Mouse (Mus musculus) embryonic facial prominence, embryonic 10.5 days (tissue): ENCODE measurements around the gene Rgs16. TPM values are rescaled to one million over a fixed set of nuclear protein-coding genes. Genes with fewer than 3 reads are reported as not detected.
A peak's percentile ranks its signal among the peaks of the same experiment; 100 is the strongest.

Source experiments
- DNase-seq: peaks from one replicate; pipeline ENCODE4 v3.0.0-alpha.2; 2017; ENCODE audit warnings: low spot score
- H3K27ac ChIP-seq: fragments of 300-500 bp; sonication (generic); replicated peaks from 2 replicates; pipeline ENCODE4 v1.5.1; 2016; ENCODE audit warnings: mild to moderate bottlenecking
- H3K27me3 ChIP-seq: fragments of 300-500 bp; sonication (generic); replicated peaks from 2 replicates; pipeline ENCODE4 v1.6.1; 2016; ENCODE audit warnings: low read depth, mild to moderate bottlenecking; ENCODE audit not compliant: poor library complexity, severe bottlenecking
- H3K36me3 ChIP-seq: fragments of 300-500 bp; sonication (generic); replicated peaks from 2 replicates; pipeline ENCODE4 v1.6.1; 2016; ENCODE audit warnings: mild to moderate bottlenecking, moderate library complexity
- H3K4me1 ChIP-seq: fragments of 300-500 bp; sonication (generic); 2 replicates; pipeline ENCODE4 v1.6.1; 2016
- H3K4me3 ChIP-seq: fragments of 300-500 bp; sonication (generic); 2 replicates; pipeline ENCODE4 v1.5.1; 2016; ENCODE audit warnings: mild to moderate bottlenecking, moderate library complexity
- H3K9me3 ChIP-seq: fragments of 300-500 bp; sonication (generic); 2 replicates; pipeline ENCODE4 v1.6.1; 2016; ENCODE audit warnings: mild to moderate bottlenecking
- WGBS: fragments of 180-500 bp; shearing (Covaris S2); methylation state at CpG from one replicate; pipeline ENCODE4 v1.1.7; 2016; 5-methylcytosine and 5-hydroxymethylcytosine counted together
- polyA plus RNA-seq: library from polyadenylated mRNA; unstranded; fragments of >200 nt; fragmentation: Nextera tagmentation; extraction: Ambion mirVana; gene quantifications from 2 replicates; pipeline ENCODE4 v1.2.1, GENCODE M21; 2016

Gene Rgs16
- polyA plus RNA-seq, 1 experiment from 2014 or later = 9.5 TPM

DNA sequence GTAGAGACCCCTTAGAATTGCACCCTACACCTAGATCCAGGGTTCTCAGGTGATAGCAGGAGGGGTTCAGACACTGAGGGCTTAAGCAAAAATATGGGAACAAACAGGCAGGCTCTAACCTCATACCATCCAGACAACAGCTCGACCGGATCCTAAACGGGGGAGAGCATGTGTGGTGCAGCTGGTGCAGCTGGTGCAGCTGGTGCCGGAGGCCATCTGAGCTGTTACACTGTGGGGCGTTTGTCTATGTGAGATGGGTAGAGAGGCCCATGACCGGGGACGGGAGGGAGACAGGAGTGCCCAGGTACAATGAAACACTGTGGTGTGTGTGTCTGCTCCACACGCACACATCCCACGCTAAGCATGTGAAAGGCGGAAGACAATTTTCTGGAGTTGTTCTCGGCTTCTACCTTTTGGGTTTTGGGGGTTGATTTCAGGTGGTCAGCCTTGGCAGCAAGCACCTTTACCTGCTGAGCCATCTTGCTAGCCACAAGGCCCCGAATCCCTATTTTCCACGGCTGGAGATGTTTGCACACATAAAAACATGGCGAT, 6.0 kb downstream of the Rgs16 start:
- H3K4me3 ChIP-seq = no peak overlapping the region
- no peak for DNase-seq
- H3K36me3 ChIP-seq = peaks cover 11% of the 10 kb centered on the region
- no peak overlapping the region for H3K27ac ChIP-seq
- H3K9me3 ChIP-seq = no peaks in the 10 kb centered on the region
- H3K27me3 ChIP-seq = peaks cover 32% of the 10 kb centered on the region
- peaks cover 36% of the 10 kb centered on the region for H3K4me1 ChIP-seq
- 79% methylated on average over 14 of the region's 14 CpGs for WGBS

DNA sequence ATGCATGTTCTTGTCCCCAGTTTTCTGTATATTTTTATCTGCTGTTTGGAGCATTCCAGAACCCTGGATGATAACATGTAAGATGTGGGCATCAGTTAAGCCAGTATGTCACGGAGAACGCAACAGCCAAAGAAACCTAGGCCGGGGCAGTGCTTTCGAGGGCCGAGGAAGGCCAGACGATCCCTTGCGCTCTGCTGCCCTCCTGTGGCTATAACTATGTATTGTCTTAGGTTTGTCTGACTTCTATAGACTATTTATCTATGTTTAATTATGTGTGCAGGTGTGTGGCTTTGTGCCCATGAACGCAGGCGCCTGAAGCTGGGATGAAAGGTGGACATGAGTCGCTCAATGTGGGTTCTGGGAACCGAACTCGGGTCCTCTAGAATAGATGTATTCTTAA, 6.6 kb downstream of the Rgs16 start:
- Histone ChIP-seq H3K4me1 (peaks cover 32% of the 10 kb centered on the region), H3K27me3 (peaks cover 27% of the 10 kb centered on the region), H3K27ac (no peak overlapping the region), H3K9me3 (no peaks in the 10 kb centered on the region), H3K4me3 (no peak overlapping the region), H3K36me3 (peaks cover 11% of the 10 kb centered on the region)
- DNase-seq = peak; percentile 77
- 5% methylated on average over 12 of the region's 12 CpGs for WGBS

DNA sequence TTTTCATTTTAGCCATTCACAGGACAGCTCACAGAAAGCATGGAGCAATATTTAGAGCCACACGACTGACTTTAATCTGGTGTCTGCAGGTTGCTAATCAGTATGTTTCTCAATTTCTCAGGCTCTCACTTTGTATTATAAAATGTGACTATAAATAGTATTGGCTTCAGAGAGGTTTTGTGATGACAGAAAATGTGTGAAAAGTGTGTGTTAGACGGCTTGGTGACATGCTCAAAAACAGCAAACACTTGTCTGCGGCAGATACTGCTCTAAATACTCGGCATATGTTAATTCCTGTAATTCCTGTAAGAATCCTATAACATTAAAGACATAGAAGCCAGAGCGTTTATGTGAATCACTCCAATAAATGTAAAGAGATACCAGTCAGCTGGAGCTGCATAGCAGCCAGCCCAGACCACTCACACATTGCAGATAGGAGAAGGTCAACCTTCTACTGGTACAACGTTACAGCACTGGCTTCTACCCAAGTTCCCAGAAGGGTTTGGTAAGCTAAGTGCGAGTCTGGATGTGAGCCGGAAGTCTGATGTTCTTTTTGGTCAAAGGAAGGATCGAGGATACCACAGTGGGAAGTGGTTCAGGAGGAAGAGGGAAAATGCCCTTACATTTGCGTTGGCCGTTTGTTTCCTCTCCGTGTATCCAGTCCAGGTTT, 7.8 kb downstream of the Rgs16 start:
- Histone ChIP-seq H3K4me1 (peaks cover 28% of the 10 kb centered on the region), H3K9me3 (no peaks in the 10 kb centered on the region), H3K27me3 (peaks cover 26% of the 10 kb centered on the region; the same call in 1 of the 2 replicates), H3K36me3 (peaks cover 11% of the 10 kb centered on the region), H3K27ac (0 out of 2 replicates have a peak overlapping the region, but pooled peaks have one; percentile 92), H3K4me3 (no peak overlapping the region)
- WGBS = 76% methylated on average over 12 of the region's 12 CpGs
- DNase-seq = no peak

- Histone ChIP-seq H3K9me3 (no peaks in the 10 kb centered on the region), H3K4me3 (no peak overlapping the region), H3K27ac (peak overlapping the region; percentile 92; the same call in 1 of the 2 replicates), H3K4me1 (peaks cover 28% of the 10 kb centered on the region), H3K27me3 (peaks cover 26% of the 10 kb centered on the region; the same call in 1 of the 2 replicates), H3K36me3 (peaks cover 9% of the 10 kb centered on the region)
- WGBS = 8% methylated on average over 1 of the region's 1 CpGs
- peak; percentile 55 for DNase-seq
These were observed 8.4 kb downstream of the Rgs16 start for GRCm38 (mm10) chr1:153748549-153748948.

- peak within 1 kb of the TSS; percentile 57 for H3K4me3 ChIP-seq
- 7% methylated on average over 18 of the region's 18 CpGs for WGBS
- peaks cover 28% of the 10 kb centered on the region for H3K4me1 ChIP-seq
- H3K27me3 ChIP-seq = peaks cover 23% of the 10 kb centered on the region; the same call in 1 of the 2 replicates
- no peaks in the 10 kb centered on the region for H3K9me3 ChIP-seq
- H3K27ac ChIP-seq = peak within 1 kb of the TSS; percentile 92
- peak; percentile 83 for DNase-seq
- peaks cover 1% of the 10 kb centered on the region; the same call in 1 of the 2 replicates for H3K36me3 ChIP-seq
These were observed 9.2 kb downstream of the Rgs16 start, which contains the start of gene Rnasel for GRCm38 (mm10) chr1:153749211-153749801. Rnasel (plus strand) TSS chr1:153749426.

DNA sequence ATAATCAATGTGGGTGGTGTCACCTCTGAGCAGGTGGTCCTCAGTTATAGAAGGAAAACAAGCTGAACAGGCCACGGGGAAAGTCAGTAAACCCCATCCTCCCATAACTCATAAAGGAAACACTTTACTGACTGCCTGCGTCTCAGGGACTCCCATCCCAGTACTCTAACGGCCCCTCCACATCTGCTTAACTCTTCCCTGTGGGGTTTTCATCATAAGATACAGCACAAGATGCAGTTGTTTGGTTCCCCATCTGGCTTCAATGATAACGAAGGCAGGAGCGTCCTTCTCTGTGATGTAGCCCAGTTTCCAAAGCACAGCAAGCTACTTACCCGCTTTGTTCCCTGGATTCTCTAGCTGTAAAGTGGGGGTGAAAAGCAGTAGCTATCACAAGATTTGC, 9.9 kb downstream of the Rgs16 start:
- H3K36me3 ChIP-seq = peaks cover 5% of the 10 kb centered on the region

DNA sequence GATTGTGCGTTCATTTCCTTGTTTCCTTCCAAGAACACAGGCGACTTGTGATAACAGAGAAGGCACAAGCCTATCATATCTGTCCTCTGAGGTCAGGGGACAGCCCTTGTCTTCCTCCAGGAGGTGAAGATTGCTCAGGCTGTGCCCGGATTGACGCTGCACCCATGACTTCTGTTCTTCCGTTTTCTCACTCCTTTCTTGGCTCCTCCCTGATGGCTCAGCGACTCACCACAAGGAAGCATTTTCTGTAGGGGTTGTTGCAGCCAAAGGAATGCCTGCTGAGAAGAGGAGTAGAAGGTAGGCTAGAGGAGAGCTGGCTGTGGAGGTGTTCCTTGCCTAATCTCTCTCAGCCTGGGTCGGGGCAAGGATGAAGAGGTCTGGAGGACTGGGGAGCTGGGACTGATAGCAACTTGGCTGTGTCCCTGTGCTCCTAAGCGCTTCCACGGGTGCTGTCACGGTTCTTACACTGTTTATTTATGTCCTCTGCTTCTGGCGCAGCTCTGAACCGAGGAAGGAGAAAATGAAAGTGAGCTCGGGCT, 11.7 kb downstream of the Rgs16 start:
- Histone ChIP-seq H3K27me3 (peaks cover 14% of the 10 kb centered on the region; the same call in 1 of the 2 replicates), H3K4me1 (peaks cover 23% of the 10 kb centered on the region), H3K27ac (no peak overlapping the region), H3K36me3 (peaks cover 5% of the 10 kb centered on the region), H3K4me3 (peak overlapping the region; percentile 30; the same call in 1 of the 2 replicates), H3K9me3 (no peaks in the 10 kb centered on the region)
- WGBS = 54% methylated on average over 13 of the region's 13 CpGs
- DNase-seq = no peak

More for the DNA sequence above, 9.9 kb downstream of the Rgs16 start:
- H3K4me1 ChIP-seq = peaks cover 28% of the 10 kb centered on the region
- H3K27ac ChIP-seq = peak overlapping the region; percentile 92
- H3K9me3 ChIP-seq = no peaks in the 10 kb centered on the region
- WGBS = 70% methylated on average over 6 of the region's 6 CpGs
- DNase-seq = no peak
- peaks cover 21% of the 10 kb centered on the region; the same call in 1 of the 2 replicates for H3K27me3 ChIP-seq
- H3K4me3 ChIP-seq = peak overlapping the region; percentile 57

DNA sequence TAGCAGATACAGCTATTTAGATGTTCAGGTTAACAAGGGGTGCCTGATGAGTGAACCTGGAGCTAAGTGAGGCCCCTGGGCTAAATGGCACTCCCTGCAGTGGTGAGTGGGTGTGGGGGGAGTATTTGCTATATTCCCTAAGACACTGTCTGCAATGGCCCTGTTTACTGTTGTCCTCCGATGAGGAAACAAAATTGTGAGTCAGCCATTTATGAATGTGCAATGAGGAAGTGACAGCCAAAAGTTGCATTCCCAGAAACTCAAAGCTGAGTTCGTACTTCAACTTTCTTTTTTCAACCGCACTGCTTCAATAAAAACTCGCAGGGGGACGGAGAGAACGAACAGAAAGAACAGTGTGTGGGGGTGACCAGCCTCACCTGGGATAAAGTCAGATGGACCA, 12.4 kb downstream of the Rgs16 start:
- peaks cover 5% of the 10 kb centered on the region for H3K36me3 ChIP-seq
- peaks cover 11% of the 10 kb centered on the region; the same call in 1 of the 2 replicates for H3K27me3 ChIP-seq
- no peak for DNase-seq
- WGBS = 94% methylated on average over 6 of the region's 6 CpGs
- H3K4me1 ChIP-seq = peaks cover 23% of the 10 kb centered on the region
- no peak overlapping the region for H3K4me3 ChIP-seq
- no peaks in the 10 kb centered on the region for H3K9me3 ChIP-seq
- H3K27ac ChIP-seq = no peak overlapping the region

DNA sequence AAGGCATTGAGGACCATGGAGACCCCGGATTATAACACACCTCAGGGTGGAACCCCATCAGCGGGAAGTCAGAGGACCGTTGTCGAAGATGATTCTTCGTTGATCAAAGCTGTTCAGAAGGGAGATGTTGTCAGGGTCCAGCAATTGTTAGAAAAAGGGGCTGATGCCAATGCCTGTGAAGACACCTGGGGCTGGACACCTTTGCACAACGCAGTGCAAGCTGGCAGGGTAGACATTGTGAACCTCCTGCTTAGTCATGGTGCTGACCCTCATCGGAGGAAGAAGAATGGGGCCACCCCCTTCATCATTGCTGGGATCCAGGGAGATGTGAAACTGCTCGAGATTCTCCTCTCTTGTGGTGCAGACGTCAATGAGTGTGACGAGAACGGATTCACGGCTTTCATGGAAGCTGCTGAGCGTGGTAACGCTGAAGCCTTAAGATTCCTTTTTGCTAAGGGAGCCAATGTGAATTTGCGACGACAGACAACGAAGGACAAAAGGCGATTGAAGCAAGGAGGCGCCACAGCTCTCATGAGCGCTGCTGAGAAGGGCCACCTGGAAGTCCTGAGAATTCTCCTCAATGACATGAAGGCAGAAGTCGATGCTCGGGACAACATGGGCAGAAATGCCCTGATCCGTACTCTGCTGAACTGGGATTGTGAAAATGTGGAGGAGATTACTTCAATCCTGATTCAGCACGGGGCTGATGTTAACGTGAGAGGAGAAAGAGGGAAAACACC, 13.7 kb downstream of the Rgs16 start:
- peaks cover 5% of the 10 kb centered on the region for H3K36me3 ChIP-seq
- H3K4me1 ChIP-seq = peaks cover 16% of the 10 kb centered on the region
- peaks cover 4% of the 10 kb centered on the region; the same call in 1 of the 2 replicates for H3K27me3 ChIP-seq
- H3K9me3 ChIP-seq = no peaks in the 10 kb centered on the region
- DNase-seq = no peak
- H3K27ac ChIP-seq = no peak overlapping the region
- WGBS = 79% methylated on average over 25 of the region's 25 CpGs
- H3K4me3 ChIP-seq = no peak overlapping the region

DNA sequence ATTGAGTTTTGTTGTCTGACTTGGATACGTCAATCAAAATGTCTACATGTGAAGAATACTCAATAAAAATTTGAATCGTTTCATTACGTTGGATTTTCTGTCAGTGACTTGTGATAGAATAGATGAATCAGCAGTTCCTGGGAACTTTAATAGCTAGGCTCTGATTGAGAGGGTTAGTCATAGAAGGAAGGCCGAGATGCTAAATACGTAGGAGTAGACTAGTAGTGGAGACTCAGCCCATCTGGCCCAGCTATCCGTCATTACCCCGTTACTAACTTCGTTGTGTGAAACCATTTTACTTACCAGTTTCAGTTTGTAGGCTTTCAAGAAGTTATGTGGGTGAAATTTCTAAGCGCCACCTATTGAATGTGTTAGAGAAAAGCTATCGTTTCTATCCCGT, 24.0 kb downstream of the Rgs16 start:
- Histone ChIP-seq H3K36me3 (peaks cover 6% of the 10 kb centered on the region; the same call in 1 of the 2 replicates), H3K27ac (no peak overlapping the region), H3K27me3 (no peaks in the 10 kb centered on the region), H3K9me3 (no peaks in the 10 kb centered on the region), H3K4me1 (no peaks in the 10 kb centered on the region), H3K4me3 (no peak overlapping the region)
- WGBS = 89% methylated on average over 11 of the region's 11 CpGs
- no peak for DNase-seq

DNA sequence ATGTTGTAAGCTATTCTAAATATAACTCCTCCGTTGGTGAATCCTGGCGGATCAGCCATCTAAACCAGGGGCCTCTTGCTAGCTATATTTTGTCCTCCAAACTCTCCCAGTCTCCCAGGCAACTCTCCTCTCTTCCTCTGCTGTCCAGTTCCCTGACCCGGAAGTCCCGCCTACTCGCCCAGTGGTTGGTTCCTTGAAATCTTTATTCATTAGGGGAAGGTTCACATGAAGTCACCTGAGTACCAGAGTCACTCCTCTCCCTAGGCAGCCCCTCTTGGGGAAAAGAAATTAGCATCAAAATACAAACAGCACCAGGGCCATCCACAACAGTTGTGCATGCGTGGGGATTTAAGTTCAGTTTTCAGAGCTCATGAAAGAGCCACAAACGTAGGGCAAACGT, 26.1 kb downstream of the Rgs16 start:
- Histone ChIP-seq H3K9me3 (no peaks in the 10 kb centered on the region), H3K4me3 (no peak overlapping the region), H3K27me3 (no peaks in the 10 kb centered on the region), H3K27ac (no peak overlapping the region), H3K36me3 (peaks cover 2% of the 10 kb centered on the region; the same call in 1 of the 2 replicates), H3K4me1 (0 out of 2 replicates have a peak, but pooled peaks cover 5% of the 10 kb centered on the region)
- no peak for DNase-seq
- WGBS = 50% methylated on average over 8 of the region's 8 CpGs

DNA sequence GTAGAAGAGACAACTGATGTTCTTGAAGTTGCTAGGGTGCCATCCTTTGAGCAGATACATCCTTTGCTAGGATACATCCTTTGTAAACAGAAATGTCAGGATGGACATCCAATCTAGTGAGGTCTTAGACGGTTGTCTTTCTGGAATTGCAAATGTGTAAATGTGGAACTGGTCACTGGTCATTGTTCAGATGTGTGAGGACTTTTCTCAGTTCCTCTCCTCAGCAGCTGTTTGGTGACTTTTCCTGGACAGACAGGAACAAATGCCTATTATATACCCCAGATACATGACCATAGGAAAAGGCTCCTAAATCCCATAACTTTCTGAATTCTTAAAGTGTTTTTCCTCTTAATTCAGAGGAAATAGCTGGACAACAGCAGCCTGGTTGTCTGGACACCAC, 27.1 kb downstream of the Rgs16 start:
- no peak overlapping the region for H3K27ac ChIP-seq
- no peak overlapping the region for H3K4me3 ChIP-seq
- H3K9me3 ChIP-seq = no peaks in the 10 kb centered on the region
- WGBS = 91% methylated on average over 1 of the region's 1 CpGs
- no peak for DNase-seq
- no peaks in the 10 kb centered on the region for H3K36me3 ChIP-seq
- 0 out of 2 replicates have a peak, but pooled peaks cover 5% of the 10 kb centered on the region for H3K4me1 ChIP-seq
- H3K27me3 ChIP-seq = no peaks in the 10 kb centered on the region
